Mouse (Mus musculus) erythroblast, embryonic 14.5 days (primary cell): ENCODE measurements around the gene Pi4ka.

Experiments used
- GATA1 ChIP-seq: IDR thresholded peaks from 2 replicates; pipeline ENCODE4 v1.6.1; 2012; ENCODE audit warnings: low read length, inconsistent platforms, mixed read lengths
- TAL1 ChIP-seq: IDR thresholded peaks from 3 replicates; pipeline ENCODE4 v1.6.1; 2012; ENCODE audit warnings: low read length, inconsistent platforms, mixed read lengths

DNA sequence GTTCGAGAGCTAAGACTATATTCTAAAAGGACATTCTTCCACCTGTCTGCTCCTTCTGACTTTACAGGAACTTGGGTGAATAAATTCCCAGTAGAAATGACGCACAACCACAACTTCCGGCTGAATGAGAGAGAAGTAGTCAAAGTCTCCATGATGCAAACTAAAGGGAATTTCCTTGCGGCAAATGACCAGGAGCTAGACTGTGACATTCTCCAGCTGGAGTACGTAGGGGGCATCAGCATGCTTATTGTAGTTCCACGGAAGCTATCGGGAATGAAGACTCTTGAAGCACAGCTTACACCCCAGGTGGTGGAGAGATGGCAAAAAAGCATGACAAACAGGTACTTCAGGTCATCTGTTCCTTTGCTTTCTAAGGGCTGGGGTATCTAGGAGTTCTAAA is 66.4 kb downstream of the Pi4ka start:
- TF ChIP-seq GATA1 (no peak), TAL1 (no peak)
